Mouse (Mus musculus): Measurements from ENCODE around the gene Gm20825.
"Not testable (repeated sequence)": the region's sequence is repeated elsewhere in the genome, so short reads cannot be mapped to it uniquely, and the experiment has no call there.

The Gm20825 gene

GRCm38 (mm10) chrY:8071407-8071806 lies at the start of gene Gm20825:
TSS of gene Gm20825 (minus strand) at chrY:8071507.
- DNase-seq (ENCODE audit: low read depth, low spot score): not testable (repeated sequence)

Measured in 3T3-L1 (cell line).